Mouse (Mus musculus): Measurements from ENCODE around the gene Efcab6.

Gene Efcab6

GRCm38 (mm10) chr15:83977108-83977507 lies 88.1 kb downstream of the Efcab6 start:
- DNase-seq (ENCODE audit: low read depth, low spot score), result no peak

- DNase-seq (ENCODE audit: low read depth, low spot score), result no peak
Observed at GRCm38 (mm10) chr15:83972206-83972605, 93.0 kb downstream of the Efcab6 start.

- DNase-seq (ENCODE audit: low read depth, low spot score), result no peak
Observed at GRCm38 (mm10) chr15:83967802-83968201, 97.4 kb downstream of the Efcab6 start.

GRCm38 (mm10) chr15:83965126-83965525 lies 100.1 kb downstream of the Efcab6 start:
- no peak for DNase-seq (ENCODE audit: low read depth, low spot score)

GRCm38 (mm10) chr15:83958376-83958775 lies 106.8 kb downstream of the Efcab6 start:
- DNase-seq (ENCODE audit: low read depth, low spot score), result no peak

- no peak for DNase-seq (ENCODE audit: low read depth, low spot score)
Observed at GRCm38 (mm10) chr15:83956996-83957395, 108.2 kb downstream of the Efcab6 start.

- DNase-seq (ENCODE audit: low read depth, low spot score), result no peak
Observed at GRCm38 (mm10) chr15:83955948-83956707, 109.1 kb downstream of the Efcab6 start.

GRCm38 (mm10) chr15:83949729-83950491 lies 115.3 kb downstream of the Efcab6 start:
- DNase-seq (ENCODE audit: low read depth, low spot score), result no peak

- no peak for DNase-seq (ENCODE audit: low read depth, low spot score)
Observed at GRCm38 (mm10) chr15:83939703-83940102, 125.5 kb downstream of the Efcab6 start.

GRCm38 (mm10) chr15:83938466-83938865 lies 126.7 kb downstream of the Efcab6 start:
- no peak for DNase-seq (ENCODE audit: low read depth, low spot score)

GRCm38 (mm10) chr15:83936506-83936905 lies 128.7 kb downstream of the Efcab6 start:
- no peak for DNase-seq (ENCODE audit: low read depth, low spot score)

GRCm38 (mm10) chr15:83934816-83935215 lies 130.4 kb downstream of the Efcab6 start:
- DNase-seq (ENCODE audit: low read depth, low spot score), result no peak

- no peak for DNase-seq (ENCODE audit: low read depth, low spot score)
Observed at GRCm38 (mm10) chr15:83925338-83925737, 139.8 kb downstream of the Efcab6 start.

- no peak for DNase-seq (ENCODE audit: low read depth, low spot score)
Observed at GRCm38 (mm10) chr15:83924656-83925055, 140.5 kb downstream of the Efcab6 start.

GRCm38 (mm10) chr15:83915376-83915775 lies 149.8 kb downstream of the Efcab6 start:
- DNase-seq (ENCODE audit: low read depth, low spot score), result no peak

- DNase-seq (ENCODE audit: low read depth, low spot score), result no peak
Observed at GRCm38 (mm10) chr15:83913028-83913714, 152.0 kb downstream of the Efcab6 start.

- no peak for DNase-seq (ENCODE audit: low read depth, low spot score)
Observed at GRCm38 (mm10) chr15:83906472-83906871, 158.7 kb downstream of the Efcab6 start.

GRCm38 (mm10) chr15:83897286-83897685 lies 167.9 kb downstream of the Efcab6 start:
- DNase-seq (ENCODE audit: low read depth, low spot score), result no peak

GRCm38 (mm10) chr15:83896011-83896410 lies 169.2 kb downstream of the Efcab6 start:
- no peak for DNase-seq (ENCODE audit: low read depth, low spot score)

GRCm38 (mm10) chr15:83894261-83894660 lies 170.9 kb downstream of the Efcab6 start:
- no peak for DNase-seq (ENCODE audit: low read depth, low spot score)

- DNase-seq (ENCODE audit: low read depth, low spot score), result no peak
Observed at GRCm38 (mm10) chr15:83892871-83893270, 172.3 kb downstream of the Efcab6 start.

- DNase-seq (ENCODE audit: low read depth, low spot score), result no peak
Observed at GRCm38 (mm10) chr15:83884291-83884690, 180.9 kb downstream of the Efcab6 start.

All from CD4-positive, CD25-positive, alpha-beta regulatory T cell, adult 2 months (primary cell).